Mouse (Mus musculus) spleen, adult 2 months (tissue): Measurements from ENCODE around the gene Efhd2. TPM values are rescaled to one million over a fixed set of nuclear protein-coding genes. Genes with fewer than 3 reads are reported as not detected.

Experiments used
- DNase-seq, 2 experiments: peaks; one replicate each; pipeline versions ENCODE4 v3.0.0 to v3.0.0-alpha.2; 2012 to 2021; ENCODE audit warnings: low spot score in 2 of 2, low read depth in 1 of 2
- H3K27ac ChIP-seq: fragments of 200-500 bp; 2 replicates; pipeline ENCODE4 v1.5.1; 2012; ENCODE audit warnings: low read length, inconsistent platforms; ENCODE audit not compliant: insufficient read depth
- H3K27me3 ChIP-seq: fragments of 200-500 bp; 2 replicates; pipeline ENCODE4 v1.6.1; 2012; ENCODE audit warnings: mild to moderate bottlenecking, moderate library complexity, low read length, inconsistent platforms; ENCODE audit not compliant: control insufficient read depth, insufficient read depth
- H3K36me3 ChIP-seq: fragments of 200-500 bp; 2 replicates; pipeline ENCODE4 v1.6.1; 2012; ENCODE audit warnings: mild to moderate bottlenecking, low read length, inconsistent platforms; ENCODE audit not compliant: control insufficient read depth, insufficient read depth
- H3K4me1 ChIP-seq: fragments of 200-500 bp; 2 replicates; pipeline ENCODE4 v1.6.1; 2011; ENCODE audit warnings: inconsistent platforms; ENCODE audit not compliant: control insufficient read depth, insufficient read depth, insufficient read length
- H3K4me3 ChIP-seq: fragments of 200-500 bp; 2 replicates; pipeline ENCODE4 v1.5.1; 2011; ENCODE audit warnings: mild to moderate bottlenecking, inconsistent platforms; ENCODE audit not compliant: insufficient read depth, insufficient read length; ENCODE audit errors: extremely low read depth
- CTCF ChIP-seq: fragments of 200-500 bp; IDR thresholded peaks from 2 replicates; pipeline ENCODE4 v1.5.1; 2011; ENCODE audit warnings: mild to moderate bottlenecking, inconsistent platforms; ENCODE audit not compliant: insufficient read depth, insufficient read length, insufficient replicate concordance; ENCODE audit errors: extremely low read depth
- POLR2A ChIP-seq: fragments of 200-500 bp; IDR thresholded peaks from 2 replicates; pipeline ENCODE4 v1.6.1; 2011; ENCODE audit warnings: low read depth, low read length, inconsistent platforms
- WGBS: fragments of 180-500 bp; shearing (Covaris S2); methylation state at CpG from one replicate; pipeline ENCODE4 v1.1.7; 2018; 5-methylcytosine and 5-hydroxymethylcytosine counted together
- polyA plus RNA-seq: library from polyadenylated mRNA; depleted of rRNA; stranded (reverse); fragments of >200 nt; gene quantifications from 2 replicates; pipeline ENCODE4 v1.2.3, GENCODE M21; 2012

The Efhd2 gene
- polyA plus RNA-seq, 1 experiment: 108 TPM

GRCm38 (mm10) chr4:141830381-141830780 lies 44.3 kb downstream of the Efhd2 start:
- TF ChIP-seq CTCF: no peak

GRCm38 (mm10) chr4:141828177-141828576 lies 46.5 kb downstream of the Efhd2 start:
- TF ChIP-seq POLR2A (no peak), CTCF (no peak)
- no peak for DNase-seq
- 44% methylated on average over 4 of the region's 4 CpGs for WGBS
- Histone ChIP-seq H3K27ac (no peak overlapping the region), H3K4me3 (no peak overlapping the region), H3K27me3 (no peaks in the 10 kb centered on the region), H3K4me1 (no peaks in the 10 kb centered on the region), H3K36me3 (no peaks in the 10 kb centered on the region)

More at GRCm38 (mm10) chr4:141830381-141830780, 44.3 kb downstream of the Efhd2 start:
- H3K4me1 ChIP-seq: no peaks in the 10 kb centered on the region; the same call in 1 of the 2 replicates
- no peak overlapping the region for H3K27ac ChIP-seq
- WGBS: 80% methylated on average over 11 of the region's 11 CpGs
- no peak for DNase-seq
- no peaks in the 10 kb centered on the region for H3K36me3 ChIP-seq
- no peaks in the 10 kb centered on the region for H3K27me3 ChIP-seq
- no peak overlapping the region for H3K4me3 ChIP-seq

DNA sequence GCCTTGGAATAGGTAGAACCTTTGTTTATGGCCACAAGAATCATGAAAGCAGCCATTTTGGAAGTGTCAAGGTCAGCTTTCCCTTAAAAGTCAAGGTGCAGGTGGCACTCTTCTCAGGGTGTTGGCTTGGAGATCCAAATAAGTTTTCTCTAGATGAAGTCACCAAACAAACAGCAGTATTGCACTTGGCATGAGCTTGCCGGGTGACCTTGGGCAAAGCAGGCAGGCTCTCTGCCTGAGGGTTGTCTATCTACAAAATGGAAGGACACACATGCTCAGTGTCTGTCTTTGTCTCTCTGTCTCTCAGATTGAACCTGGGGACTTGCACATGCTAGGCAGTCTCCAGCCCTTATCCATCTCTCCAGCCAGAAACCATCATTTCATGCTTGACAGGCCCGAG lies 47.3 kb downstream of the Efhd2 start:
- no peak for DNase-seq
- Histone ChIP-seq H3K36me3 (no peaks in the 10 kb centered on the region), H3K27ac (no peak overlapping the region), H3K4me1 (no peaks in the 10 kb centered on the region), H3K27me3 (no peaks in the 10 kb centered on the region), H3K4me3 (no peak overlapping the region)
- 91% methylated on average over 2 of the region's 2 CpGs for WGBS
- TF ChIP-seq POLR2A (no peak), CTCF (no peak)

DNA sequence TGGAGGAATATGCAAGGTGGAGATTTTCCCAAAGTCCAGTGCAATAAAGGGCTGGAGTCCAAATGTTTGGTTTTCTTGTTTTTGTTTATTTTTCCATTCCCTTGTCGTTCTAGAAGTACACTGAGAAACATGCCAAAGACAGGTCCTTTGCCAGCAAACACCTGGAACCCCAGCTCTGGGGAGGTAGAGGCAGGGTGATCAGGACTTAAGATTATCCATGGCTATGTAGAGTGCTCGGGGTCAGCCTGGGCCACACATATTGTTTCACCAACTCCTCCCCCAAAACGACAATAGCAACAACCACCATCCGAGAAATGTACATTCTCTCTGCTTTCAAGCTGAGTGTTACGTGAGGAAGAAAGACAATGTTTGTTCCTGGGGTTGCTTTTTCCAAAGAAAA lies 48.7 kb downstream of the Efhd2 start, which contains the start of gene Cela2a:
Gene Cela2a, minus strand, starts transcription at position 101 of the 400 bp plus-strand sequence.
- no peak for TF ChIP-seq POLR2A
- TF ChIP-seq CTCF: no peak
- no peak for DNase-seq
- H3K27ac ChIP-seq: no peak within 1 kb of the TSS
- no peaks in the 10 kb centered on the region for H3K4me1 ChIP-seq
- H3K4me3 ChIP-seq: no peak within 1 kb of the TSS
- H3K36me3 ChIP-seq: no peaks in the 10 kb centered on the region
- 74% methylated on average over 5 of the region's 5 CpGs for WGBS
- no peaks in the 10 kb centered on the region for H3K27me3 ChIP-seq

- Histone ChIP-seq H3K4me3 (no peak overlapping the region), H3K27ac (no peak overlapping the region), H3K27me3 (no peaks in the 10 kb centered on the region), H3K36me3 (no peaks in the 10 kb centered on the region), H3K4me1 (no peaks in the 10 kb centered on the region)
- TF ChIP-seq CTCF: no peak
- TF ChIP-seq POLR2A: no peak
- WGBS: 53% methylated on average over 3 of the region's 3 CpGs
- DNase-seq: no peak
Measured at GRCm38 (mm10) chr4:141822979-141823378, 51.7 kb downstream of the Efhd2 start.

DNA sequence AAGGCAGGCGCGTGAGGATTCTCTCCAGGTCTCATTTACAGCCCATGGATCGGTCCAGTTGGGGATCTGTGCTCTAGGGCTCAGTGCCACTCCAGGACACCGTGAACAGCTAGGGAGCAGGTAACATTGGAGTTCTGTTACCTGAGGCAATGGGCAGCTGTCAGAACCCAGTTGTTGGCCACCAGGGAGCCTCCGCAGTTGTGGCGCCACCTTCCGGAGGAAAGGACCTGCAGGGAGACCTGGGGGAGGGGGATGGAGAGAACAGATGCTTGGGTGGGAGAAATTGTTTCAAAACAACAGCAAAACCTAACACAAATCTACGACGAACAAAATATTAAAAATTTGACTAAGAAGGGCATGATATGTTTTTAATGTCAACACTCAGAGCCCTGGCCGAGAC lies 52.6 kb downstream of the Efhd2 start:
- Histone ChIP-seq H3K36me3 (no peaks in the 10 kb centered on the region), H3K4me1 (no peaks in the 10 kb centered on the region), H3K4me3 (no peak overlapping the region), H3K27me3 (no peaks in the 10 kb centered on the region), H3K27ac (no peak overlapping the region)
- 88% methylated on average over 10 of the region's 10 CpGs for WGBS
- TF ChIP-seq POLR2A: no peak
- 0 out of 2 replicates have a peak, but pooled peaks have one; percentile 8 for TF ChIP-seq CTCF
- DNase-seq: no peak

GRCm38 (mm10) chr4:141821178-141821577 lies 53.5 kb downstream of the Efhd2 start:
- no peak overlapping the region for H3K27ac ChIP-seq
- WGBS: 77% methylated on average over 3 of the region's 3 CpGs
- no peak for DNase-seq
- TF ChIP-seq POLR2A: no peak
- TF ChIP-seq CTCF: no peak
- H3K36me3 ChIP-seq: no peaks in the 10 kb centered on the region
- H3K27me3 ChIP-seq: no peaks in the 10 kb centered on the region
- H3K4me1 ChIP-seq: no peaks in the 10 kb centered on the region
- H3K4me3 ChIP-seq: no peak overlapping the region

GRCm38 (mm10) chr4:141819316-141819715 lies 55.4 kb downstream of the Efhd2 start:
- H3K36me3 ChIP-seq: no peaks in the 10 kb centered on the region; the same call in 1 of the 2 replicates
- WGBS: 95% methylated on average over 7 of the region's 7 CpGs
- no peaks in the 10 kb centered on the region for H3K4me1 ChIP-seq
- no peak for DNase-seq
- TF ChIP-seq CTCF: no peak
- TF ChIP-seq POLR2A: no peak
- no peaks in the 10 kb centered on the region for H3K27me3 ChIP-seq
- H3K27ac ChIP-seq: no peak overlapping the region
- H3K4me3 ChIP-seq: no peak overlapping the region
